Mouse (Mus musculus): Measurements from ENCODE around the gene Il10ra.

DNA sequence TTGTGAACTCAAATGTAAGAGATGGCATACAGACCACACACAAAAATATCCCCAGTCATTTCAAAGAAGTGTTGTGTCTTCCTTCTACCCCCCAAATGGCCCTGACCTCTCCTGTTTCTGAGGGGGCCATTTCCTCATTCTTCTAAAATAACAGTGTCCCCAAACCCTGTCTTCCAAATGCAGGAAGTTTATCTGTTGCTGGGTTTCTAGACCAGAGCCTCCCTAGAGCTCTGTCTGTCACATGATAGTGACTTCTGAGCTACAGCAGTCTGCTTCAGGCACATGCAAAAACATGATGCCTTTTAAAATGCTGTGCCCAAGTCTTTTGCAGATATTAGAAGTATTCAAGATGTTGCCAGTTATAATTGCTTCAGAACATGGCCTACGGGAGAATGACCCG is 5.7 kb upstream of the Il10ra start:
- TF ChIP-seq CTCF (IDR thresholded peaks at IDR 0.05; ENCODE audit: low read depth, low read length) (no peak), POLR2A (IDR thresholded peaks at IDR 0.05; ENCODE audit: extremely low read depth, insufficient read depth, low read length) (no peak)
